Mouse (Mus musculus): ENCODE data around the gene Olfr525. TPM values are rescaled to one million over a fixed set of nuclear protein-coding genes. Genes with fewer than 3 reads are reported as not detected.

Olfr525 gene
- polyA plus RNA-seq (2012; rRNA removed): not detected in 2 replicates

DNA sequence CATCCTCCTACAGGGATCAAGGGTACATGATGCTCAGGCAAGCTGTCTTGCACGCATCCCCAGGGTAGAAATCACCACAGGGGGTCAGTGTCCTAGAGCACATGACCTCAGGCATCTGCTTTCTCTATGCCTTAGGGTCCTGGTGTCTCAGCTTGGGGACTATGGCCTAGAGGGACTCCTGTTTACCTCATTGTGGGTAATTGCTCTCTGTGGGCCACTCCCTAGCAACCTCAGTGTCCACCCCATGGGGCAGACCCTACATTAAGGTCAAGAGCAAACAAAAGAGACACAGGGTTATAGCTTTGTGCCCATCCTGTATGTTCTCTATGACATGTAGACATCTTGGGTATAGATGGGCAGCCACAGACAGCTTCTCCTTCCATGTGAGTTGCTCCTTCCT, at the start of gene Olfr525:
Olfr525 (plus strand) TSS at position 301 of the 400 bp plus-strand sequence.

DNA sequence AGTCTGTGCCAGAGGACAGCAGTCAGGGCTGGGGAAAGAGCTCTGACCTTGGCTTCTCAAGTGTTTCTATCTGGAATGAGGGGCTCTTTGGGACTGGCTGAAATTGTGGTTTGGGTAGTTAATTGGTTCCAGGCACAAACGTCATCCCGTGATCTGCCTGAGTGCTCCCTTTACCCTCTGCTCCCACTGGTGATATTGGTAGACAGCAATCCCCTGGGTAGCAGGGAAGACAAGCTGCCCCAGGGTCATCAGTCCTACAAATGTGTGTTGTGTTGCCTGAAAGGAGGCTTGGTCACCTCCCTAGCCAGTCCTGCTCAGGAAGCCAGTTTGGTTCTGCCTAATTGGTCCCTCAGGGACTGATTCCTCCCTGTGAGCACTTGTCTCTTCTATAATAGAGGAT, 13.1 kb downstream of the Olfr525 start, which contains the start of gene Olfr527:
Olfr527 (plus strand) TSS at position 301 of the 400 bp plus-strand sequence.

DNA sequence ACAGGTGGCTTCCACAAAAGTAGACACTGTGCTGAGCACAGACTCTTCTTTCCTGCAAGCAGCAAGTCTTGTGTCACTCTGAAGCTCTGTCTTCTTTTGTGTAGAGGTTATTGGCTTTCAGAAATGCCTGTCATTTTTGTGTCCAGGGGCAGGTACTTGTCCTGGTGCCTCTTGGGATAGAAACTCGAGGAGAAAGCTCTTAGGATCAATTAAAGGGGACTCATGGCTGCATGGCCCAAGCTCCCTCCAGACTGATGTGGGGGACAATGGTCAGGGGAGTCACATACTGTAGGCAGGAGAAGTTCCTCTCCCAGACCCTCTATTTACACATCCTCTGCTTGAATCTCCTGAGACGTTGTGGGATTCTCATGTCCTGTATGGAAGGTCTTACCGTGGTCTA, 40.9 kb downstream of the Olfr525 start, which contains the start of gene Olfr60:
Olfr60 (minus strand) TSS at position 101 of the 400 bp plus-strand sequence.

DNA sequence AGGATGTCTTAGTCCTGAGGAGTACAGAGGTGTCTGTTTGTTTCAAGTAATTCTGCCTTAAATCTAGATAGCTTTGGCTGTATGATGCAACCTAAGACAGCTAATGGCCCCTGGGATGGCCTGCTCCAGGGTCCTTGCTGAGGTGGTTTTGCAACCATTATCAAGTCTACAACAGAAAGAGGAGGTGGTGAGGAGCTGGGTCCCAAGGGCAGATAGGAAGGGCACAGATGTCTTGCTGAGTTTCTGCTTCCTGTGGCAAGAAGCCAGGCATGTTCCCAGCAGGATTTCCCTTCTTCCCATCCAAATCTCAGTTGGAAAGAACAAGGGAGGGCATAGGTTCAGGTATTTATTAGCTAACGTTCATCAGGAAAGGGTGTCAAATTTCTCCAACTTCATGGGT, 55.6 kb downstream of the Olfr525 start, which contains the start of gene Olfr530:
Olfr530 (minus strand) TSS at position 101 of the 400 bp plus-strand sequence.

Other genes with a start within 250 kb of the Olfr525 start
- 359 and 381 TPM in 2 replicates for gene Caly, start 238.3 kb upstream of the Olfr525 start, polyA plus RNA-seq (2012; rRNA removed)
- 0.47 TPM in 1 of 2 replicates, not detected in the other for gene Prap1, start 227.5 kb upstream of the Olfr525 start, polyA plus RNA-seq (2012; rRNA removed)
- 27.2 and 32.8 TPM in 2 replicates for gene Fuom, start 218.4 kb upstream of the Olfr525 start, polyA plus RNA-seq (2012; rRNA removed)
- 5.1 and 5.3 TPM in 2 replicates for gene Paox, start 205.1 kb upstream of the Olfr525 start, polyA plus RNA-seq (2012; rRNA removed)
- 84.5 and 97.6 TPM in 2 replicates for gene Echs1, start 204.4 kb upstream of the Olfr525 start, polyA plus RNA-seq (2012; rRNA removed)
- 36.5 and 42.2 TPM in 2 replicates for gene Mtg1, start 183.3 kb upstream of the Olfr525 start, polyA plus RNA-seq (2012; rRNA removed)
- 29.5 and 33.1 TPM in 2 replicates for gene Sprn, start 166.0 kb upstream of the Olfr525 start, polyA plus RNA-seq (2012; rRNA removed)
- gene Olfr522, start 156.1 kb upstream of the Olfr525 start, polyA plus RNA-seq (2012; rRNA removed): not detected in 2 replicates
- gene Olfr523, start 147.6 kb upstream of the Olfr525 start, polyA plus RNA-seq (2012; rRNA removed): not detected in 2 replicates
- gene Olfr524, start 114.9 kb upstream of the Olfr525 start, polyA plus RNA-seq (2012; rRNA removed): not detected in 2 replicates
- gene Cd163l1, start 102.6 kb upstream of the Olfr525 start, polyA plus RNA-seq (2012; rRNA removed): 0.13 TPM in 1 of 2 replicates, not detected in the other
- gene 5830411N06Rik, start 73.6 kb upstream of the Olfr525 start, polyA plus RNA-seq (2012; rRNA removed): 0.08 TPM in 1 of 2 replicates, not detected in the other
- not detected in 2 replicates for gene Olfr527, start 13.2 kb downstream of the Olfr525 start, polyA plus RNA-seq (2012; rRNA removed)
- gene Olfr60, start 40.8 kb downstream of the Olfr525 start, polyA plus RNA-seq (2012; rRNA removed): not detected in 2 replicates
- gene Olfr530, start 55.5 kb downstream of the Olfr525 start, polyA plus RNA-seq (2012; rRNA removed): not detected in 2 replicates
- not detected in 2 replicates for gene Olfr531, start 82.1 kb downstream of the Olfr525 start, polyA plus RNA-seq (2012; rRNA removed)
- not detected in 2 replicates for gene Olfr532, start 100.8 kb downstream of the Olfr525 start, polyA plus RNA-seq (2012; rRNA removed)
- not detected in 2 replicates for gene Olfr533, start 142.5 kb downstream of the Olfr525 start, polyA plus RNA-seq (2012; rRNA removed)
- gene Olfr535, start 163.4 kb downstream of the Olfr525 start, polyA plus RNA-seq (2012; rRNA removed): not detected in 2 replicates
- not detected in 2 replicates for gene Olfr536, start 186.5 kb downstream of the Olfr525 start, polyA plus RNA-seq (2012; rRNA removed)
- gene Olfr538, start 247.0 kb downstream of the Olfr525 start, polyA plus RNA-seq (2012; rRNA removed): not detected in 2 replicates

Data from central nervous system, embryonic 18 days (tissue).